Mouse (Mus musculus) kidney, embryonic 16.5 days (tissue): ENCODE measurements around the gene Klf15. TPM values are rescaled to one million over a fixed set of nuclear protein-coding genes. Genes with fewer than 3 reads are reported as not detected.

ENCODE experiments used
- ATAC-seq: fragments of 200-750 bp; cut with Nextera tagmentation; 2 replicates; pipeline ENCODE4 v1.8.0; 2017; ENCODE audit warnings: moderate TSS enrichment; ENCODE audit not compliant: low FRiP score, low TSS enrichment
- H3K27ac ChIP-seq: fragments of 300-500 bp; sonication (generic); 2 replicates; pipeline ENCODE4 v1.5.1; 2014; ENCODE audit warnings: low read length
- H3K27me3 ChIP-seq: fragments of 300-500 bp; sonication (generic); 2 replicates; pipeline ENCODE4 v1.6.1; 2014; ENCODE audit warnings: low read length, control low read depth, mixed read lengths; ENCODE audit not compliant: insufficient read depth
- H3K36me3 ChIP-seq: fragments of 300-500 bp; sonication (generic); 2 replicates; pipeline ENCODE4 v1.6.1; 2014; ENCODE audit warnings: low read length, control low read depth, mixed read lengths; ENCODE audit not compliant: insufficient read depth
- H3K4me1 ChIP-seq: fragments of 300-500 bp; sonication (generic); 2 replicates; pipeline ENCODE4 v1.6.1; 2014; ENCODE audit warnings: low read length, control low read depth, mixed read lengths; ENCODE audit not compliant: insufficient read depth
- H3K4me2 ChIP-seq: fragments of 300-500 bp; sonication (generic); replicated peaks from 2 replicates; pipeline ENCODE4 v1.6.1; 2014; ENCODE audit warnings: low read depth, low read length
- H3K4me3 ChIP-seq: fragments of 300-500 bp; sonication (generic); 2 replicates; pipeline ENCODE4 v1.5.1; 2014; ENCODE audit warnings: mild to moderate bottlenecking, low read length
- H3K9ac ChIP-seq: fragments of 300-500 bp; sonication (generic); replicated peaks from 2 replicates; pipeline ENCODE4 v1.6.1; 2014; ENCODE audit warnings: low read length
- H3K9me3 ChIP-seq: fragments of 300-500 bp; sonication (generic); 2 replicates; pipeline ENCODE4 v1.6.1; 2016; ENCODE audit warnings: low read length, control low read depth
- WGBS: fragments of 180-500 bp; shearing (Covaris S2); extraction: QIAGEN DNeasy Blood & Tissue Kit; methylation state at CpG from one replicate; pipeline ENCODE4 v1.1.7; 2014; 5-methylcytosine and 5-hydroxymethylcytosine counted together
- polyA plus RNA-seq: library from polyadenylated mRNA; unstranded; fragments of >200 nt; fragmentation: Nextera tagmentation; extraction: Ambion mirVana; gene quantifications from 2 replicates; pipeline ENCODE4 v1.2.1, GENCODE M21; 2015

Klf15 gene
- polyA plus RNA-seq, 1 experiment from 2014 or later = 16.1 TPM

GRCm38 (mm10) chr6:90495282-90495912 lies 33.0 kb downstream of the Klf15 start:
- H3K27me3 ChIP-seq = no peaks in the 10 kb centered on the region
- no peak overlapping the region for H3K4me2 ChIP-seq
- no peaks in the 10 kb centered on the region for H3K9me3 ChIP-seq
- H3K27ac ChIP-seq = no peak overlapping the region
- H3K9ac ChIP-seq = no peak overlapping the region
- H3K4me3 ChIP-seq = no peak overlapping the region
- no peaks in the 10 kb centered on the region for H3K36me3 ChIP-seq
- no peak for ATAC-seq
- peaks cover 11% of the 10 kb centered on the region for H3K4me1 ChIP-seq
- 52% methylated on average over 6 of the region's 7 CpGs for WGBS

- no peak for ATAC-seq
- Histone ChIP-seq H3K27ac (no peak overlapping the region), H3K9me3 (no peaks in the 10 kb centered on the region), H3K9ac (no peak overlapping the region), H3K27me3 (no peaks in the 10 kb centered on the region), H3K4me3 (no peak overlapping the region), H3K4me1 (peaks cover 11% of the 10 kb centered on the region), H3K4me2 (no peak overlapping the region), H3K36me3 (no peaks in the 10 kb centered on the region)
- WGBS = 74% methylated on average over 3 of the region's 3 CpGs
Observed at GRCm38 (mm10) chr6:90496217-90496616, 33.8 kb downstream of the Klf15 start.

GRCm38 (mm10) chr6:90499509-90499908 lies 37.1 kb downstream of the Klf15 start:
- Histone ChIP-seq H3K9me3 (no peaks in the 10 kb centered on the region), H3K4me2 (no peak overlapping the region), H3K27ac (no peak overlapping the region), H3K4me3 (no peak overlapping the region), H3K9ac (no peak overlapping the region), H3K4me1 (peaks cover 11% of the 10 kb centered on the region), H3K27me3 (no peaks in the 10 kb centered on the region), H3K36me3 (no peaks in the 10 kb centered on the region)
- ATAC-seq = no peak
- WGBS = 67% methylated on average over 4 of the region's 4 CpGs

GRCm38 (mm10) chr6:90501222-90501940 lies 39.0 kb downstream of the Klf15 start:
- Histone ChIP-seq H3K9ac (no peak overlapping the region), H3K4me1 (peaks cover 6% of the 10 kb centered on the region), H3K9me3 (no peaks in the 10 kb centered on the region), H3K4me2 (no peak overlapping the region), H3K27me3 (no peaks in the 10 kb centered on the region), H3K4me3 (no peak overlapping the region), H3K27ac (no peak overlapping the region), H3K36me3 (no peaks in the 10 kb centered on the region)
- ATAC-seq = no peak
- 65% methylated on average over 8 of the region's 8 CpGs for WGBS

GRCm38 (mm10) chr6:90505906-90506305 lies 43.5 kb downstream of the Klf15 start:
- Histone ChIP-seq H3K4me1 (peaks cover 30% of the 10 kb centered on the region), H3K27ac (no peak overlapping the region), H3K4me3 (no peak overlapping the region), H3K4me2 (no peak overlapping the region), H3K9me3 (no peaks in the 10 kb centered on the region), H3K9ac (no peak overlapping the region), H3K27me3 (no peaks in the 10 kb centered on the region), H3K36me3 (no peaks in the 10 kb centered on the region)
- WGBS = 48% methylated on average over 6 of the region's 6 CpGs
- no peak for ATAC-seq

GRCm38 (mm10) chr6:90506673-90507311 lies 44.4 kb downstream of the Klf15 start:
- H3K4me1 ChIP-seq = peaks cover 30% of the 10 kb centered on the region
- no peak for ATAC-seq
- peak overlapping the region; percentile 34; the same call in 1 of the 2 replicates for H3K9ac ChIP-seq
- H3K27ac ChIP-seq = peak overlapping the region; percentile 87
- no peaks in the 10 kb centered on the region for H3K9me3 ChIP-seq
- no peak overlapping the region for H3K4me2 ChIP-seq
- H3K36me3 ChIP-seq = no peaks in the 10 kb centered on the region
- 51% methylated on average over 16 of the region's 16 CpGs for WGBS
- H3K4me3 ChIP-seq = no peak overlapping the region
- H3K27me3 ChIP-seq = no peaks in the 10 kb centered on the region

GRCm38 (mm10) chr6:90507443-90507842 lies 45.1 kb downstream of the Klf15 start:
- H3K4me3 ChIP-seq = no peak overlapping the region
- no peak for ATAC-seq
- H3K4me1 ChIP-seq = peaks cover 30% of the 10 kb centered on the region
- no peaks in the 10 kb centered on the region for H3K27me3 ChIP-seq
- 0 out of 2 replicates have a peak overlapping the region, but pooled peaks have one; percentile 16 for H3K9ac ChIP-seq
- no peaks in the 10 kb centered on the region for H3K36me3 ChIP-seq
- no peaks in the 10 kb centered on the region for H3K9me3 ChIP-seq
- H3K4me2 ChIP-seq = no peak overlapping the region
- H3K27ac ChIP-seq = peak overlapping the region; percentile 87

- Histone ChIP-seq H3K4me1 (peaks cover 30% of the 10 kb centered on the region), H3K36me3 (no peaks in the 10 kb centered on the region), H3K9ac (no peak overlapping the region), H3K27me3 (no peaks in the 10 kb centered on the region), H3K4me2 (no peak overlapping the region), H3K27ac (peak overlapping the region; percentile 87), H3K9me3 (no peaks in the 10 kb centered on the region), H3K4me3 (no peak overlapping the region)
- ATAC-seq = peak; percentile 95
- WGBS = 38% methylated on average over 4 of the region's 4 CpGs
Observed at GRCm38 (mm10) chr6:90508197-90508624, 45.8 kb downstream of the Klf15 start.

GRCm38 (mm10) chr6:90509085-90509484 lies 46.7 kb downstream of the Klf15 start:
- Histone ChIP-seq H3K36me3 (no peaks in the 10 kb centered on the region), H3K9ac (no peak overlapping the region), H3K9me3 (no peaks in the 10 kb centered on the region), H3K4me2 (no peak overlapping the region), H3K4me3 (no peak overlapping the region), H3K27ac (peak overlapping the region; percentile 66; the same call in 1 of the 2 replicates), H3K4me1 (peaks cover 30% of the 10 kb centered on the region), H3K27me3 (no peaks in the 10 kb centered on the region)
- peak; percentile 52; the same call in 1 of the 2 replicates for ATAC-seq
- WGBS = 72% methylated on average over 6 of the region's 6 CpGs

GRCm38 (mm10) chr6:90512416-90512815 lies 50.0 kb downstream of the Klf15 start:
- Histone ChIP-seq H3K27me3 (no peaks in the 10 kb centered on the region), H3K4me3 (no peak overlapping the region), H3K4me2 (no peak overlapping the region), H3K27ac (no peak overlapping the region), H3K4me1 (peaks cover 13% of the 10 kb centered on the region), H3K9me3 (no peaks in the 10 kb centered on the region), H3K9ac (no peak overlapping the region), H3K36me3 (no peaks in the 10 kb centered on the region)
- no peak for ATAC-seq
- 71% methylated on average over 5 of the region's 5 CpGs for WGBS
